Comparison of ENCODE assay signal across 13 mouse cellular contexts in the genomic region with DNA sequence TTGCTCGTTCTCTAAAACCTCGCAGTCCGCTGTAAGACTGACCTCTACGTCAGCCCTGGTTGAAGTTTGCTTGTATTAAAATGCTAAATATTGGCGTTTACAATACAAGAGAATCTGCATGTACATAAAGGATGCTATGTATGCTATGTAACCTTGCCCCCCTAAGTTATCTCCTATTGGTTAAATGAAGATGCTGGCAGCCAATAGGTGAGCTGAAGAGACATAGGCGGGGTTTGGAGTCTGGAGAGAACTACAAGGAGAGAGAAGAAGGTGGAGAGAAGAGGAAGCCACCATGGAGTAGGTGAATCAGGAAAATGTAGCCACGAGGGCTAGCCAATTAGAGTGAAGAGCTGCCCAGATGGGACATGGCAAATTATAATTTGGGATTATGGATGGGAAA.
"Had no signal": no experiment of that assay in that cellular context is flagged by ENCODE, and none has a peak within 500 bp of the region (broad histone marks: within the 10 kb centered on the region; RNA-seq: fewer than 3 reads in every experiment).

No protein-coding gene starts in this region.

- DNase-seq: kidney, adult 11 months; kidney, adult 8-10 months; kidney, postnatal 36 days; liver, embryonic 13.5 days; lung, embryonic 14.5 days; retina, postnatal 1 day had no signal

- H3K4me3 ChIP-seq: kidney, embryonic 15.5 days; left cerebral cortex, adult 2 months; liver, embryonic 13.5 days; midbrain, embryonic 12.5 days; myocyte; neural tube, embryonic 13.5 days had no signal

- H3K9me3 ChIP-seq: kidney, embryonic 15.5 days; liver, embryonic 13.5 days; midbrain, embryonic 12.5 days; neural tube, embryonic 13.5 days had no signal

- ATAC-seq: midbrain, embryonic 16.5 days had no signal

- H3K36me3 ChIP-seq: kidney, embryonic 15.5 days; liver, embryonic 13.5 days; midbrain, embryonic 12.5 days; neural tube, embryonic 13.5 days had no signal

- H3K9ac ChIP-seq: kidney, embryonic 15.5 days; liver, embryonic 13.5 days; lung, embryonic 14.5 days; midbrain, embryonic 12.5 days; neural tube, embryonic 13.5 days had no signal

- H3K4me1 ChIP-seq: neural tube, embryonic 13.5 days had no signal

- H3K27me3 ChIP-seq: kidney, embryonic 15.5 days; liver, embryonic 13.5 days; midbrain, embryonic 12.5 days; neural tube, embryonic 13.5 days had no signal

- H3K4me2 ChIP-seq: kidney, embryonic 15.5 days; liver, embryonic 13.5 days; lung, embryonic 14.5 days; midbrain, embryonic 12.5 days; neural tube, embryonic 13.5 days had no signal

- H3K27ac ChIP-seq: kidney, embryonic 15.5 days; left cerebral cortex, adult 2 months; liver, embryonic 13.5 days; macrophage; midbrain, embryonic 12.5 days; neural tube, embryonic 13.5 days had no signal
